Mouse (Mus musculus) heart, adult 2 months (tissue): ENCODE measurements around the gene Bgn.

Experiments used
- CTCF ChIP-seq: fragments of 200-600 bp; IDR thresholded peaks from 2 replicates; pipeline ENCODE4 v1.8.1; 2022; ENCODE audit warnings: antibody characterized with exemption, mild to moderate bottlenecking, moderate library complexity
- EP300 ChIP-seq: fragments of 200-500 bp; IDR thresholded peaks from 2 replicates; pipeline ENCODE4 v1.6.1; 2011; ENCODE audit warnings: low read depth, low read length, control low read depth; ENCODE audit not compliant: insufficient read depth
- POLR2A ChIP-seq: fragments of 200-500 bp; IDR thresholded peaks from 2 replicates; pipeline ENCODE4 v1.6.1; 2011; ENCODE audit warnings: mild to moderate bottlenecking, low read depth, low read length, control low read depth; ENCODE audit not compliant: insufficient read depth

- no peak for TF ChIP-seq POLR2A
- TF ChIP-seq CTCF, result no peak
- TF ChIP-seq EP300, result no peak
Observed at GRCm38 (mm10) chrX:73441428-73441827, 42.0 kb upstream of the Bgn start.
